Mouse (Mus musculus) pancreas, adult 10 weeks (tissue): ENCODE results near the gene Rhox3c. TPM values are rescaled to one million over a fixed set of nuclear protein-coding genes. Genes with fewer than 3 reads are reported as not detected.

Experiments
- polyA plus RNA-seq: library from polyadenylated mRNA; stranded (reverse); fragments of 350-450 nt; fragmentation: Illumina TruSeq; extraction: RNeasy Lipid Tissue Mini Kit (QIAGEN cat#74804); gene quantifications from one replicate; pipeline ENCODE4 v1.2.3, GENCODE M21; 2015; ENCODE audit warnings: low read depth, low replicate concordance; ENCODE audit not compliant: insufficient read depth

The Rhox3c gene
- polyA plus RNA-seq: not detected

GRCm38 (mm10) chrX:37458285-37458684 lies at the start of gene Rhox3c:
Gene Rhox3c (plus strand): TSS chrX:37458585.

GRCm38 (mm10) chrX:37411767-37412166 lies 46.6 kb upstream of the Rhox3c start, which contains the start of gene Rhox2b:
Gene Rhox2b (plus strand): TSS chrX:37412067.

GRCm38 (mm10) chrX:37432194-37432593 lies 26.2 kb upstream of the Rhox3c start, which contains the start of gene Rhox4b:
Gene Rhox4b (plus strand): TSS chrX:37432494.

GRCm38 (mm10) chrX:37453380-37453779 lies 5.0 kb upstream of the Rhox3c start, which contains the start of gene Rhox2c:
Gene Rhox2c (plus strand): TSS chrX:37453680.

GRCm38 (mm10) chrX:37480037-37480436 lies 21.7 kb downstream of the Rhox3c start, which contains the start of gene Rhox4c:
Gene Rhox4c (plus strand): TSS chrX:37480337.

GRCm38 (mm10) chrX:37514059-37514458 lies 55.7 kb downstream of the Rhox3c start, which contains the start of gene Rhox4d:
Gene Rhox4d (plus strand): TSS chrX:37514359.

Other genes starting within 250 kb of the Rhox3c start
- gene Gm9, start 247.5 kb upstream of the Rhox3c start, polyA plus RNA-seq: not detected
- gene Rhox1, start 236.3 kb upstream of the Rhox3c start, polyA plus RNA-seq: not detected
- not detected for gene Rhox2a, start 213.6 kb upstream of the Rhox3c start, polyA plus RNA-seq
- gene Rhox3a, start 208.7 kb upstream of the Rhox3c start, polyA plus RNA-seq: not detected
- not detected for gene Rhox4a, start 193.2 kb upstream of the Rhox3c start, polyA plus RNA-seq
- not detected for gene Rhox3a2, start 78.6 kb upstream of the Rhox3c start, polyA plus RNA-seq
- not detected for gene Rhox4a2, start 67.7 kb upstream of the Rhox3c start, polyA plus RNA-seq
- not detected for gene Rhox2b, start 46.5 kb upstream of the Rhox3c start, polyA plus RNA-seq
- not detected for gene Rhox4b, start 26.1 kb upstream of the Rhox3c start, polyA plus RNA-seq
- not detected for gene Rhox2c, start 4.9 kb upstream of the Rhox3c start, polyA plus RNA-seq
- gene Rhox4c, start 21.8 kb downstream of the Rhox3c start, polyA plus RNA-seq: not detected
- not detected for gene Rhox2d, start 34.8 kb downstream of the Rhox3c start, polyA plus RNA-seq
- not detected for gene Rhox4d, start 55.8 kb downstream of the Rhox3c start, polyA plus RNA-seq
- not detected for gene Rhox2e, start 71.9 kb downstream of the Rhox3c start, polyA plus RNA-seq
- not detected for gene Rhox3e, start 83.4 kb downstream of the Rhox3c start, polyA plus RNA-seq
- gene Rhox4e, start 98.8 kb downstream of the Rhox3c start, polyA plus RNA-seq: not detected
- not detected for gene Rhox2f, start 112.8 kb downstream of the Rhox3c start, polyA plus RNA-seq
- not detected for gene Rhox3f, start 122.4 kb downstream of the Rhox3c start, polyA plus RNA-seq
- not detected for gene Rhox4f, start 149.1 kb downstream of the Rhox3c start, polyA plus RNA-seq
- gene Rhox3g, start 170.0 kb downstream of the Rhox3c start, polyA plus RNA-seq: not detected
- gene Rhox2g, start 184.9 kb downstream of the Rhox3c start, polyA plus RNA-seq: not detected
- not detected for gene Rhox4g, start 192.7 kb downstream of the Rhox3c start, polyA plus RNA-seq
- not detected for gene Rhox3h, start 210.2 kb downstream of the Rhox3c start, polyA plus RNA-seq
- gene Rhox2h, start 214.7 kb downstream of the Rhox3c start, polyA plus RNA-seq: not detected